Mouse (Mus musculus): ENCODE measurements around the gene Suv39h1. TPM values are rescaled to one million over a fixed set of nuclear protein-coding genes. Genes with fewer than 3 reads are reported as not detected.
A peak's percentile ranks its signal among the peaks of the same experiment; 100 is the strongest.
"Not testable (repeated sequence)": the region's sequence is repeated elsewhere in the genome, so short reads cannot be mapped to it uniquely, and the experiment has no call there.

The Suv39h1 gene
- polyA plus RNA-seq, 1 experiment = 27.5 TPM

DNA sequence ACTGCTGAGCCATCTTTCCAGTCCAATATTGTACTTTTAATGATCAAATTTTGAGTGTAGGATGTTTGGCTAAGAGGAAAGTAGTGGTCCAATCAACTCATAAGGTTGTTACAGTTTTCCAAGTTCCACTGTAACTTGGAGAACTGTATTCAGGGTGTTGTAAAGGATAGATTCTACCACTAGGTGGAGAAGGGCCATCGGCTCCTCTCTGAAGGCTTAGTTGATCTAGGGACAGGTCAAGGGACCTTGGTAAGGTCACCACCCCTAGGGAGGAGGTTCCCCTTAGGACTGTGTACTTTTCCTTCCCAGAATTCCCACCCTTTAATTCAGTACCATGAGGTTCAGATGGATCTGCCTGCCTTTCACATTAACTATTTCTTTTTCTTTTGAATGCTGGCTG, 41.6 kb downstream of the Suv39h1 start:
- no peak for DNase-seq (ENCODE audit: extremely low spot score in 1 of 2, low spot score in 1 of 2)

DNA sequence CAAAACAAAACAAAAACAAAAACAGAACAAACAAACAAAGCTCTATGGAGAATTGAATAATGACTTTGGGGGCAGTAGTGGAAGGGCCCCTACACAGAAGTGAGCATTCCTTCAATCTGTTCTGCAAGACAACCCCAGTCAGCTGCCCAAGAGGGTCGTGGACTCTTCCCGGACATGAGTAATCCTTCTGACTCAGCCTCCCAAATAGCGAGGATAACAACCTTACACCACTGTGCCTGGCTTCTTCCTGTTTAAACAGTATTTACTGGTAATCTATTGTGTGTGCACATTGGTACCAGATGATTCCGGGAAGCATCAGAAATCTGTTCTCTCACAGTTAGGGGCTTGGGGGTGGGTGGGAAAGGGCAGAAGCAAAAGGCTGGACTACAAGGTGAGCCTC, 47.7 kb downstream of the Suv39h1 start:
- DNase-seq (ENCODE audit: extremely low spot score in 1 of 2, low spot score in 1 of 2) = no peak

GRCm38 (mm10) chrX:8024795-8025194, 49.8 kb downstream of the Suv39h1 start:
- DNase-seq (ENCODE audit: extremely low spot score in 1 of 2, low spot score in 1 of 2) = no peak

DNA sequence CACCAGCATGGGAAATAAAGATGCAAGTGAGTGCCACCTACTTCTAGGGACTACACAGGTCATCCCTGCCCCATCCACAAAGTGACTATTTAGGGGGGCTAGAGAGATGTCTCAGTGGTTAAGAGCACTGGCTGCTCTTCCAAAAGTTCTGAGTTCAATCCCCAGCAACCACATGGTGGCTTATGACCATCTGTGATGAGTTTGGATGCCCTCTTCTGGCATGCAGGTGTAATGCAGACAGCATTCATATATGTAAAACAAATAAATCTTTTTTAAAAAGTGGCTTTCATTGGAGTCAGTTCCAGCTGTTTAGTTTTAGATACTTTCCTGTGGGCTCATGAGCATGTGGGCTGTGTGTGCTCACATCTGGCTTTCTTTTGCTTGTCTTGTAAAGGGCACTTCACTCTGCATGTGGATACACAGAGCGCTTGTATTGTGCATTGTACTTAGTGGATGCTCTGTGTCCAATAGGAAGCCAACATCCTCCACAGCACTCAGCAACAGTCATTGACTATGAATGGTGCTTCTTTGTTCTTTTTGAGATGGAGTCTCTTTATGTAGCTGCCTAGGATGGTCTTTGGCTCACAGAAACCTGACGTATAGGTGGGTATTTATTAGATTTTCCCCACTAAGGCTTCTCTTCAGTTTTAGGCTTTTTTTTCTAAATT, 54.3 kb downstream of the Suv39h1 start:
- peak in 1 of 2 experiments; percentile 2 for DNase-seq (ENCODE audit: extremely low spot score in 1 of 2, low spot score in 1 of 2)

DNA sequence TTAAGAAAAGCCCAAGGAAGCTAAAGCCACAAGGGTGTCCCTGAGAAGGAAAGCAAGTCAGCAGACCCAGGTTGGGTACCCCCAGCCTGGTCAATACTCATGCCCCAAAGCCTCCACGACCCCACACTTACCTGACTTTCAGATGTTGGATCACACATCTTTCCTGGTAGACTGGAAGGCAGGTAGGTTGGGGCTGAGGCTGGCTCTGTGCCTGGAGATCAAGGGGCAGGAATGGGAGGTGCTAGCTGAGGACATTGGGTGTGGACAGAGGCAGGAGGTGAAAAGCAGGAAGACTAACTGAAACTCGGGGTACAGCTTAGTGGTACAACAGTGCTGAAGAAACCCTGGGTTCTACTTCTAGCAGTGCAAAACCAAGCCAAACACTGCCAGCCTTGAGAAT, 56.3 kb downstream of the Suv39h1 start, which contains the start of gene Glod5:
Gene Glod5, minus strand, starts transcription at position 207 of the 400 bp plus-strand sequence.
- no peak for DNase-seq (ENCODE audit: extremely low spot score in 1 of 2, low spot score in 1 of 2)

GRCm38 (mm10) chrX:8017142-8017541, 57.4 kb downstream of the Suv39h1 start:
- peak in 1 of 2 experiments; percentile 33 for DNase-seq (ENCODE audit: extremely low spot score in 1 of 2, low spot score in 1 of 2)

GRCm38 (mm10) chrX:8015675-8016074, 58.9 kb downstream of the Suv39h1 start:
- DNase-seq (ENCODE audit: extremely low spot score in 1 of 2, low spot score in 1 of 2) = not testable (repeated sequence)

DNA sequence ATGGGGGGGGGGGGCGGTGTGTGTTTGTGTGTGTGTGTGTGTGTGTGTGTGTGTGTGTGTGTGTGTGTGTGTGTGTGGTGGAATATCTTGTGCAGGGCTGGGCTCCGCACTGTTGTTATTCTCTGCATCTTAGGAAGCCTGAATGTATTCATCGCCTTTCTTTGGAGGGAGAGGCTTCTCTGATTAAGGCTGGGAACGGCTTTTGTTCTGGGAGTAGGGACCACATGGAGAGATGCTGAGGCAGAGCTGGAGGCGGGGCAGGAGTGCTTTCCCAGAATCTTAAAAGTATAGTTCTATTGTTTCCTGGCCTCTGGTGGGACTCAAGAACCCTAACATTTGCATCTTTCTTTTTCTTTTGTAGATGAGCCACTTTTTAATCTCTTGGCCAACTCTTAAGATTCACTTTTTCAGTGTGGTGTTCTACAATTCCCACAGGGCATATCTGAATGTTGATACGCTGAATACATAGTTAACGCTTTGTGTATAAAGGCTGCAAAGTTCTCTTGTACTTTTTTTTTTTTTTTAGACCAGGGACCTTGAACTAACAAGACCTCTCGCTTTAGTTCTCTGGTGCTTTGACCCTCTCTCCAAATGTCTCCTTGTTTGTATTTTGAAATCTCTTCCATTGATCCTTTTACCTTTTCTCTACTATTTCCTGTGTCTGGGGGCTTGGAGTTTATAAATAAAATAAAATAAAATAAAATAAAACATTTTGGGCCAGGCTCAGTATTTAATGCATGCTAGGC, 60.8 kb downstream of the Suv39h1 start:
- DNase-seq (ENCODE audit: extremely low spot score in 1 of 2, low spot score in 1 of 2) = no peak

DNA sequence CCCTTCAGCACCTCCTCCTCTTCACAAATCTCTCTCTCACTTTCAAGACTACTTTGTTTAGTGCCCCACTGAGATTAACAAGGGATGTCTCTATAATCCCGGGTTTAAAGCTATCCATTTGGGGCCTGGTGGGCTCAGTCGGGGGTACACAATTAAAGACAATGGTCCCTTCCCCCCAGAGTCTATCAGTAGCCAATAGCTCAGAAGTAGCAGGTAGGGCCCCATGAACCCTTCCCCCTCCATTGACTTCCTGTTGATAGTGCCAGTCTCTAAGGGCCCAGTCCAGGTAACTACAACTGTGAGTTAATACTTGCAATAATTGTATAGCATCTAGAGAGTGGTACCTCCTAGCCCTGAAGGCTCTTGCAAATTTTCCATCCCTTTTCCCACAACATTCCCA, 61.4 kb downstream of the Suv39h1 start:
- no peak for DNase-seq (ENCODE audit: extremely low spot score in 1 of 2, low spot score in 1 of 2)

Other genes starting within 250 kb of the Suv39h1 start
- 51.9 and 58.0 TPM in 2 replicates for gene Otud5, start 233.4 kb downstream of the Suv39h1 start, polyA plus RNA-seq (2012; rRNA removed)
- 50.5 and 54.6 TPM in 2 replicates for gene Pim2, start 196.5 kb downstream of the Suv39h1 start, polyA plus RNA-seq (2012; rRNA removed)
- gene Slc35a2, start 190.7 kb downstream of the Suv39h1 start, polyA plus RNA-seq (2012; rRNA removed) = 44.6 and 51.1 TPM in 2 replicates
- gene Pqbp1, start 175.5 kb downstream of the Suv39h1 start, polyA plus RNA-seq (2012; rRNA removed) = 188 and 192 TPM in 2 replicates
- gene Timm17b, start 175.4 kb downstream of the Suv39h1 start, polyA plus RNA-seq (2012; rRNA removed) = 17.8 and 20.3 TPM in 2 replicates
- gene Gm10491, start 166.9 kb downstream of the Suv39h1 start, polyA plus RNA-seq (2012; rRNA removed) = not detected in 2 replicates
- gene Gm10490, start 165.2 kb downstream of the Suv39h1 start, polyA plus RNA-seq (2012; rRNA removed) = not detected in 2 replicates
- 456 and 602 TPM in 2 replicates for gene Pcsk1n, start 154.9 kb downstream of the Suv39h1 start, polyA plus RNA-seq (2012; rRNA removed)
- 0.10 TPM in 1 of 2 replicates, not detected in the other for gene Eras, start 146.2 kb downstream of the Suv39h1 start, polyA plus RNA-seq (2012; rRNA removed)
- 71.9 and 81.8 TPM in 2 replicates for gene Hdac6, start 126.9 kb downstream of the Suv39h1 start, polyA plus RNA-seq (2012; rRNA removed)
- gene Gata1, start 96.7 kb downstream of the Suv39h1 start, polyA plus RNA-seq (2012; rRNA removed) = not detected in 2 replicates
- gene Glod5, start 56.3 kb downstream of the Suv39h1 start, polyA plus RNA-seq (2012; rRNA removed) = 0.60 and 0.84 TPM in 2 replicates
- gene Was, start 15.7 kb upstream of the Suv39h1 start, polyA plus RNA-seq (2012; rRNA removed) = 1.1 and 1.4 TPM in 2 replicates
- 221 and 236 TPM in 2 replicates for gene Wdr13, start 58.1 kb upstream of the Suv39h1 start, polyA plus RNA-seq (2012; rRNA removed)
- gene Rbm3, start 71.1 kb upstream of the Suv39h1 start, polyA plus RNA-seq (2012; rRNA removed) = 216 and 235 TPM in 2 replicates
- 16.7 TPM in 2 replicates for gene Tbc1d25, start 101.4 kb upstream of the Suv39h1 start, polyA plus RNA-seq (2012; rRNA removed)
- gene Ebp, start 118.8 kb upstream of the Suv39h1 start, polyA plus RNA-seq (2012; rRNA removed) = 20.0 and 22.7 TPM in 2 replicates
- 112 and 115 TPM in 2 replicates for gene Porcn, start 131.8 kb upstream of the Suv39h1 start, polyA plus RNA-seq (2012; rRNA removed)
- 28.2 and 28.4 TPM in 2 replicates for gene Ftsj1, start 177.6 kb upstream of the Suv39h1 start, polyA plus RNA-seq (2012; rRNA removed)
- gene Slc38a5, start 196.4 kb upstream of the Suv39h1 start, polyA plus RNA-seq (2012; rRNA removed) = 10.3 and 12.2 TPM in 2 replicates

All from frontal cortex, adult 2 months (tissue).